Mouse (Mus musculus) myocyte (in vitro differentiated cells): ENCODE data around the gene Gsc2. TPM values are rescaled to one million over a fixed set of nuclear protein-coding genes. Genes with fewer than 3 reads are reported as not detected.

ENCODE experiments used
- H3K27me3 ChIP-seq: one replicate; pipeline ENCODE4 v1.6.1; 2011; ENCODE audit not compliant: control insufficient read depth, insufficient read depth, insufficient read length
- H3K36me3 ChIP-seq: one replicate; pipeline ENCODE4 v1.6.1; 2011; ENCODE audit not compliant: control insufficient read depth, insufficient read depth
- H3K4me2 ChIP-seq: one replicate; pipeline ENCODE4 v1.6.1; 2011; ENCODE audit warnings: low read depth, control low read depth
- H3K4me3 ChIP-seq: one replicate; pipeline ENCODE4 v1.5.1; 2011; ENCODE audit warnings: mild to moderate bottlenecking, control low read depth, moderate library complexity
- H3K79me2 ChIP-seq: one replicate; pipeline ENCODE4 v1.6.1; 2011; ENCODE audit not compliant: control insufficient read depth, insufficient read depth
- H3ac ChIP-seq: one replicate; pipeline ENCODE4 v1.6.1; 2011; ENCODE audit not compliant: control insufficient read depth, insufficient read length
- CEBPB ChIP-seq: IDR thresholded peaks from 2 replicates; pipeline ENCODE4 v1.6.1; 2011; ENCODE audit warnings: mild to moderate bottlenecking, moderate library complexity; ENCODE audit not compliant: poor library complexity, insufficient read depth, severe bottlenecking
- E2F4 ChIP-seq: IDR thresholded peaks from one replicate; pipeline ENCODE4 v1.6.1; 2011; ENCODE audit warnings: mild to moderate bottlenecking, control low read depth, moderate library complexity; ENCODE audit not compliant: insufficient read depth
- MAX ChIP-seq: IDR thresholded peaks from one replicate; pipeline ENCODE4 v1.6.1; 2011; ENCODE audit warnings: low read depth, mild to moderate bottlenecking, control low read depth
- MYOD1 ChIP-seq, 3 experiments: IDR thresholded peaks; one replicate each; pipeline ENCODE4 v1.6.1; 2011; ENCODE audit warnings: control low read depth in 2 of 3, low read depth in 2 of 3, mild to moderate bottlenecking in 2 of 3, moderate library complexity in 1 of 3; ENCODE audit not compliant: insufficient read length in 2 of 3, control insufficient read depth in 1 of 3
- MYOG ChIP-seq, 3 experiments: IDR thresholded peaks; one replicate each; pipeline ENCODE4 v1.6.1; 2011; ENCODE audit warnings: control low read depth in 2 of 3, low read depth in 2 of 3, mild to moderate bottlenecking in 2 of 3; ENCODE audit not compliant: insufficient read length in 2 of 3, control insufficient read depth in 1 of 3, insufficient read depth in 1 of 3
- POLR2A ChIP-seq: IDR thresholded peaks from one replicate; pipeline ENCODE4 v1.6.1; 2011; ENCODE audit warnings: low read depth, mild to moderate bottlenecking, control low read depth, moderate library complexity; ENCODE audit not compliant: insufficient read length
- POLR2AphosphoS2 ChIP-seq: IDR thresholded peaks from one replicate; pipeline ENCODE4 v1.6.1; 2011; ENCODE audit warnings: low read depth, control low read depth; ENCODE audit not compliant: insufficient read length
- REST ChIP-seq: IDR thresholded peaks from one replicate; pipeline ENCODE4 v1.6.1; 2011; ENCODE audit warnings: mild to moderate bottlenecking, control low read depth, moderate library complexity; ENCODE audit not compliant: insufficient read depth, insufficient read length
- SRF ChIP-seq: IDR thresholded peaks from one replicate; pipeline ENCODE4 v1.6.1; 2011; ENCODE audit warnings: low read depth; ENCODE audit not compliant: control insufficient read depth, insufficient read length
- TCF12 ChIP-seq: IDR thresholded peaks from one replicate; pipeline ENCODE4 v1.6.1; 2011; ENCODE audit warnings: mild to moderate bottlenecking, control low read depth; ENCODE audit not compliant: poor library complexity, insufficient read depth, severe bottlenecking
- TCF3 ChIP-seq: IDR thresholded peaks from one replicate; pipeline ENCODE4 v1.6.1; 2011; ENCODE audit warnings: low read depth, control low read depth; ENCODE audit not compliant: insufficient read length
- USF1 ChIP-seq: IDR thresholded peaks from one replicate; pipeline ENCODE4 v1.6.1; 2011; ENCODE audit warnings: low read depth, mild to moderate bottlenecking, control low read depth, moderate library complexity
- polyA plus RNA-seq: library from polyadenylated mRNA; unstranded; fragments of >200 nt; fragmentation: generic; extraction: Trizol; gene quantifications from one replicate; pipeline ENCODE4 v1.2.1, GENCODE M21; 2012; ENCODE audit warnings: missing spikeins

The Gsc2 gene
- polyA plus RNA-seq, 1 experiment: not detected

DNA sequence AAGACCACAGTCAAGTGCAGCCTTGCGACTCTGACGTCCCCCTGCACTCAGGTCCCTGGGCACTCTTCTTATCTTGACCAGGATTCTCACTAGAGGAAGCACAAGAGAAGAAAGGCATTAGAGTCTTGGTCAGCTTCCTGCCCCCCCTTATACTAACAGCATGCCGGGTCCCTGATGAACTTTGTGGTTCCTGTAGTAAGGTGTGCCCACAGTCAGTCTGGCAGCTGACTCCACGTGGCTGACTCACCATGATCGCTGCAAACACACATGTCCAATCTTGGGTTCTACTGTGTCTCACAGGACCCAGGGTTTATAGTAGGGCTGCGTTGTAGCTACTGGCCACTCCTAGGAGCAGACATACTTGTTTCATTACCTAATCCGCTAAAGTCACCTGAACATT lies 23.3 kb upstream of the Gsc2 start:
- TF ChIP-seq E2F4 (no peak), POLR2A (no peak), SRF (no peak), MYOD1 (IDR thresholded peaks at IDR 0.05; ENCODE audit: control insufficient read depth in 1 of 3, insufficient read length in 2 of 3, low read depth in 2 of 3) (no peak), CEBPB (no peak), USF1 (no peak), POLR2AphosphoS2 (no peak), TCF3 (no peak), REST (no peak), TCF12 (no peak), MAX (no peak), MYOG (IDR thresholded peaks at IDR 0.05; ENCODE audit: control insufficient read depth in 1 of 3, insufficient read depth in 1 of 3, insufficient read length in 2 of 3, low read depth in 2 of 3) (no peak)
- peaks cover 50% of the 10 kb centered on the region for H3K27me3 ChIP-seq
- H3K4me3 ChIP-seq: no peak overlapping the region
- H3K4me2 ChIP-seq: no peak overlapping the region
- no peaks in the 10 kb centered on the region for H3K36me3 ChIP-seq
- no peaks in the 10 kb centered on the region for H3K79me2 ChIP-seq
- H3ac ChIP-seq: no peak overlapping the region

DNA sequence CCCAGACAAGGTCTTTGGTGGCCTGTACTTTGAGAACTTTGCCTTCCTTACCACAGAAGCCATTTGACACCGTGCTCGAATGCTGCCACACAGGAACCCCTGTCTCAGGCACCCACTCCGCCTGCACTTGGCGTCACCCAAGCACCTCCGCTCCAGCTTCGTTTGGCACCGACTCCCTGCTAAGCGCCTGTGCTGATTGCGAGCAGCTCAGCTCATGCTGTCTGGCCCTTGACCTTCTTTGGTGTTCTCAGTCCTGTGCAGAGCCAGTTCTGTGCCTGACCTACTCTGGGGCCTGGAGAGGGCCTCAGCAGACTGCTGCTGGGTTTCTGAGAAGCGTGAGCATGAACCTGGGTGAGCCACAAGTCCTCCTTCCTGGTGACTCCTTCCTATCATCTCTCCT lies 21.9 kb upstream of the Gsc2 start:
- Histone ChIP-seq H3K4me2 (no peak overlapping the region), H3K27me3 (peaks cover 52% of the 10 kb centered on the region), H3K36me3 (no peaks in the 10 kb centered on the region), H3K79me2 (no peaks in the 10 kb centered on the region), H3ac (no peak overlapping the region), H3K4me3 (no peak overlapping the region)
- TF ChIP-seq USF1: no peak

DNA sequence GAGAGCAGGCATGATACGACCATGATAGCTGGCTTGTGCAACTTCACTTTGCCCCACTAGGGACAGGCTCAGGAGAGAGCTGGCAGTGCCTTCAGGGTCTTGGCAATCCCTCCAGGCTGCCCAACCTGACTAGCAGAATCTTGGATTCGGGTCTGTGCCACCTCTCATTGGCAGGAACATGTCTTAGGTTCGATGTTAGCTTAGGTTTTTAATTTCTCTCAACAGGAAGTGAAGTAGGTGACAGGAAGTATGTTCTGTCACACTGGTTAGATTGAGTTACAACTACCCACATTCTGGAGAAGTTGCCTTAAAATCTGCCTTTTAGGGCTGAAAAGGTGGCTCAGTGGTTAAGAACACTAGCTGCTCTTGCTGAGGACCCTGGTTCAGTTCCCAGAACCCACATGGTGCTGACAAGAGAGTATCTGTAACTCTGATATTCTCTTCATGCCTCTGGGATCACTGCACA lies 19.6 kb upstream of the Gsc2 start:
- Histone ChIP-seq H3ac (no peak overlapping the region), H3K79me2 (no peaks in the 10 kb centered on the region), H3K27me3 (peaks cover 57% of the 10 kb centered on the region), H3K36me3 (no peaks in the 10 kb centered on the region), H3K4me2 (no peak overlapping the region), H3K4me3 (no peak overlapping the region)
- TF ChIP-seq TCF3 (no peak), USF1 (no peak), TCF12 (no peak), CEBPB (no peak), REST (no peak), E2F4 (no peak), MYOD1 (IDR thresholded peaks at IDR 0.05; ENCODE audit: control insufficient read depth in 1 of 3, insufficient read length in 2 of 3, low read depth in 2 of 3) (no peak), POLR2A (no peak), MAX (no peak), SRF (no peak), POLR2AphosphoS2 (no peak), MYOG (IDR thresholded peaks at IDR 0.05; ENCODE audit: control insufficient read depth in 1 of 3, insufficient read depth in 1 of 3, insufficient read length in 2 of 3, low read depth in 2 of 3) (no peak)

DNA sequence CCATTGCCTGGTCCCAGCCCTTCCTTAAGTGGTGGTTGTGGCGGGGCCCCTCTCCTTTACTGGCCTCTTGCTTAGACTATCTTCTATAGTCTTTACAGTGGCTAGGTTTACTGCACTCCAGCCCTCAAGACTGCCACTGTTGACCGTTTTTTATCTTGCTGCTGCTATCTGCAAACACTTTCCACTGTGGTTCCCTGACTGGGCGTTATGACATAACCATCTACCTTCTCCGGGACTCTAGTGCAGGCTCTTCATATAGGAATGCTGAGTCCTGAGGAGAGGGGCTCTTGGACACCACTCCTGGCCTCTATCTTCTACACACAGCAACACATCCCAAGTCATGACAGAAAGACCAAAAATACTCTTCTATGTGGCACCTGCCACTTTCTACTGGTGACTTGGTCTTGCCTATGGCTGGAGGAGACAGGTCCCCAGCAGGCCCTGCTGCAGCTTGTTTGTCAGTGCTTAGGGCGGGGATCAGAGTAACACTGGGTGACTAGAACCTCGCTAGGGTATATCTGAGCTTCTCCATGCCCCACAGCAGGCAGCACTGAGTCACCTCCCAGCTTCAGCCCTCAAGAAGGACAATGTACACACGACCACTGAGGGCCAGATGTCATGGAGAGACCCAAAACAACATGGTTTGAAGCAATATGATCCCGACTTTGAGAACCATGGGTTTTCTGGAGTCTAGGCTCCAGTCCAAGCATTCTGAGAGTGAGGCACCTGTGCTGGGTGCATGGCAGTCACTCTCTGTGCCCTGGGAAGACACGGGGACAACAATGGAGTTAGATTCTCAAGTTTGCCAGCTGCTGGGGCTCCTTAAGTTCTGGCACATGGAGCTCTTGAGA lies 19.0 kb upstream of the Gsc2 start:
- no peak overlapping the region for H3K4me3 ChIP-seq
- H3K79me2 ChIP-seq: no peaks in the 10 kb centered on the region
- no peaks in the 10 kb centered on the region for H3K36me3 ChIP-seq
- no peak overlapping the region for H3ac ChIP-seq
- TF ChIP-seq E2F4: no peak
- TF ChIP-seq MYOG (IDR thresholded peaks at IDR 0.05; ENCODE audit: control insufficient read depth in 1 of 3, insufficient read depth in 1 of 3, insufficient read length in 2 of 3, low read depth in 2 of 3): no peak
- no peak for TF ChIP-seq REST
- no peak for TF ChIP-seq CEBPB
- no peak for TF ChIP-seq SRF
- TF ChIP-seq TCF12: no peak
- TF ChIP-seq TCF3: no peak
- TF ChIP-seq MAX: no peak
- TF ChIP-seq POLR2A: no peak
- no peak for TF ChIP-seq USF1
- TF ChIP-seq POLR2AphosphoS2: no peak
- no peak for TF ChIP-seq MYOD1 (IDR thresholded peaks at IDR 0.05; ENCODE audit: control insufficient read depth in 1 of 3, insufficient read length in 2 of 3, low read depth in 2 of 3)
- peaks cover 57% of the 10 kb centered on the region for H3K27me3 ChIP-seq
- no peak overlapping the region for H3K4me2 ChIP-seq

DNA sequence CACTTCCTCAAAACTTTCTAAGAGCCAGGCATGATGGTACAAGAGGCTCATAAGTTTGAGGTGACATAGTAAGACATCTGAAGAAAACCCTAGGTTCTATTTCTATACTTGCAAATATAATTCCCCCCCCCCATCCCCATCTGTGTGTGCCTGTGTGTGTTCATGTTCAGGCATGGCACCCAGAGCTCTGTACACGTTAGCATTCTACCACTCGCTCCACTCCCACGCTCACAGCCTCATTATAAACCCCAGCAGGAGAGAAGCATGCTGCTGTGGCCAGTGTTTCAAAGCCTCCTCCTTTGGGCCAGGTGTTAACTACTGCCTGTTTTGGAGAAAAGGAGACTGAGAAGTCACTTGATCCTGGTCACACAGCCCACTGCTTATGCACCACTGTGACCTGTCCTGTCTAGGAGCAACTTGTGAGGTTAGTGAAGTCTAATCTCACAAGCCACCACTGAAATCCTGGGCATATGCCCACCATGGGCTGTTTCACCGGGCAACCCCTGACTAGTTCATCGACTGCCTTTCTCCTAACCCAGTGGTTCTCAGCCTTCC lies 17.1 kb upstream of the Gsc2 start:
- H3K4me3 ChIP-seq: no peak overlapping the region
- TF ChIP-seq MAX (no peak), SRF (no peak), MYOG (IDR thresholded peaks at IDR 0.05; ENCODE audit: control insufficient read depth in 1 of 3, insufficient read depth in 1 of 3, insufficient read length in 2 of 3, low read depth in 2 of 3) (no peak), REST (no peak)

More for the DNA sequence above, 17.1 kb upstream of the Gsc2 start:
- Histone ChIP-seq H3K36me3 (no peaks in the 10 kb centered on the region), H3K4me2 (no peak overlapping the region), H3ac (no peak overlapping the region), H3K27me3 (peaks cover 43% of the 10 kb centered on the region), H3K79me2 (no peaks in the 10 kb centered on the region)
